Mouse (Mus musculus) embryonic fibroblast, embryonic 13.5 days (primary cell): ENCODE results near the gene Nt5c1a.

Source experiments
- CTCF ChIP-seq: IDR thresholded peaks from 2 replicates; pipeline ENCODE4 v1.5.1; 2011; ENCODE audit warnings: mild to moderate bottlenecking, control low read depth, low read length, moderate library complexity, borderline replicate concordance; ENCODE audit not compliant: insufficient read depth
- POLR2A ChIP-seq: IDR thresholded peaks from 2 replicates; pipeline ENCODE4 v1.6.1; 2011; ENCODE audit warnings: low read depth, mild to moderate bottlenecking, control low read depth, low read length, moderate library complexity

DNA sequence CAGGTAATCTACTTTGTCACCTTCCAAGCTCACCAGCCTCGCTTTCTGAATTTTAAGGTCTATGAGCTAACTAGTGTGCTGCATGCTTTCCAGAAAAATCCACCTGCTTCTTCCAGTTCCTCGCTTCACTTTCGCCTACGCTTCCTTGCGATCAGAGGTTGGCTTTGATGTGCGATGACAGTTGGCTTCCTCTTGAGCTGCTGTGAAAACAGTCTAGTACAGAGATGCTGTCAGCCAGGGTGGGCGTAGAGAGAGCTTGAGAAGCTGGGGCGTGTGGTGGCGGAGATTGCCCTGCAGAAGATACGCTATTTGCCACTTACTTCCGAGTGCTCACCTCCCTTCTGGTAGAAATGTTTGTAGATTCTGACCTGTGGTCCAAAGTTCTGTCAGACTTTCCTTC lies 9.0 kb upstream of the Nt5c1a start:
- TF ChIP-seq CTCF (no peak), POLR2A (no peak)
